Mouse (Mus musculus) kidney, embryonic 16.5 days (tissue): ENCODE measurements around the gene Spock2. TPM values are rescaled to one million over a fixed set of nuclear protein-coding genes. Genes with fewer than 3 reads are reported as not detected.
A peak's percentile ranks its signal among the peaks of the same experiment; 100 is the strongest.

Source experiments
- ATAC-seq: fragments of 200-750 bp; cut with Nextera tagmentation; 2 replicates; pipeline ENCODE4 v1.8.0; 2017; ENCODE audit warnings: moderate TSS enrichment; ENCODE audit not compliant: low FRiP score, low TSS enrichment
- H3K27ac ChIP-seq: fragments of 300-500 bp; sonication (generic); 2 replicates; pipeline ENCODE4 v1.5.1; 2014; ENCODE audit warnings: low read length
- H3K27me3 ChIP-seq: fragments of 300-500 bp; sonication (generic); 2 replicates; pipeline ENCODE4 v1.6.1; 2014; ENCODE audit warnings: low read length, control low read depth, mixed read lengths; ENCODE audit not compliant: insufficient read depth
- H3K36me3 ChIP-seq: fragments of 300-500 bp; sonication (generic); 2 replicates; pipeline ENCODE4 v1.6.1; 2014; ENCODE audit warnings: low read length, control low read depth, mixed read lengths; ENCODE audit not compliant: insufficient read depth
- H3K4me1 ChIP-seq: fragments of 300-500 bp; sonication (generic); 2 replicates; pipeline ENCODE4 v1.6.1; 2014; ENCODE audit warnings: low read length, control low read depth, mixed read lengths; ENCODE audit not compliant: insufficient read depth
- H3K4me2 ChIP-seq: fragments of 300-500 bp; sonication (generic); replicated peaks from 2 replicates; pipeline ENCODE4 v1.6.1; 2014; ENCODE audit warnings: low read depth, low read length
- H3K4me3 ChIP-seq: fragments of 300-500 bp; sonication (generic); 2 replicates; pipeline ENCODE4 v1.5.1; 2014; ENCODE audit warnings: mild to moderate bottlenecking, low read length
- H3K9ac ChIP-seq: fragments of 300-500 bp; sonication (generic); replicated peaks from 2 replicates; pipeline ENCODE4 v1.6.1; 2014; ENCODE audit warnings: low read length
- H3K9me3 ChIP-seq: fragments of 300-500 bp; sonication (generic); 2 replicates; pipeline ENCODE4 v1.6.1; 2016; ENCODE audit warnings: low read length, control low read depth
- WGBS: fragments of 180-500 bp; shearing (Covaris S2); extraction: QIAGEN DNeasy Blood & Tissue Kit; methylation state at CpG from one replicate; pipeline ENCODE4 v1.1.7; 2014; 5-methylcytosine and 5-hydroxymethylcytosine counted together
- polyA plus RNA-seq: library from polyadenylated mRNA; unstranded; fragments of >200 nt; fragmentation: Nextera tagmentation; extraction: Ambion mirVana; gene quantifications from 2 replicates; pipeline ENCODE4 v1.2.1, GENCODE M21; 2015

Spock2 gene
- polyA plus RNA-seq, 1 experiment from 2014 or later, result 47.1 TPM

DNA sequence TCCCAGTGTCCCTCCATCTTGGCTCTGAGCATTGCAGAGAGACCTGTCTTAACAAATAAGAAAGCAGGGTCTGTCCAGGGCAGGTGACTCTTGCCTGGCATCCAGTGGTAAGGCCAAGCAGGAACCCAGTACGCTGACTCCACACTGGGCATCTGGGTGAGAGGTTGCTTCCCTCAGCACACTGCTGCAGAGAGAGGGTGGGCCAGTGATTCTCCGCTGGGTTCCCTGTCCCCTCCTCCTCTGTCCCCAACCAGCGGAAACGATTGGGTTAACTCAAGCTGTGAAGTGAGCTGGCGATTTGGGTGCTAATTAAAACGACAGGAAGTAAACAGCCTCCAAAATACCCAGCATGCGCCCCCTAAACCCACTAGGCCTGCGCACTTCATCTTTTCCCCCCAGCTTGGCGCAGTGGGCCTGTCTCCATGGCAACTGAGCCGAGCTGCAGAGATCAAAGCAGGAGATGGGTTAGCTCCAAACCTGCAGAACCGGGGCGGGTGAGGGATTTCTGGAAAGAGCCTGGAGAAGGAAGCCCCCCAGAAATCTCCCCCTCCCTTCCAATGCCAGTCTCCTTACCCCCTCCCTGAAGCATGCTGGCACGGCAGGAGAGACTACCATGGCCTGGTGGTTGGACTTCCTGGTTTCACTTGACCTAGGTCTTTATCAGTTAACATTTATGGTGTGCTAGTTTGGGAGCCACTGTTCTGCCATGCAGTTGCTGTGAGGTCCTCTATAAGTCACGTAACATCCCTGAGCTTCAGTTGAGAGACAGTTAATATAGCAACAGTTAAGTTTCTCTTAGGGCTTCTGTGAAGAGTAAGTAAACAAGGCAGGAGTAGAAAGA lies 9.5 kb downstream of the Spock2 start:
- Histone ChIP-seq H3K27ac (0 out of 2 replicates have a peak overlapping the region, but pooled peaks have one; percentile 6), H3K27me3 (0 out of 2 replicates have a peak, but pooled peaks cover 1% of the 10 kb centered on the region), H3K9me3 (no peaks in the 10 kb centered on the region), H3K36me3 (no peaks in the 10 kb centered on the region), H3K4me2 (peak overlapping the region; percentile 25; the same call in 1 of the 2 replicates), H3K4me1 (peaks cover 19% of the 10 kb centered on the region), H3K9ac (no peak overlapping the region), H3K4me3 (no peak overlapping the region)
- peak; percentile 33; the same call in 1 of the 2 replicates for ATAC-seq
- WGBS, result 11% methylated on average over 14 of the region's 14 CpGs

DNA sequence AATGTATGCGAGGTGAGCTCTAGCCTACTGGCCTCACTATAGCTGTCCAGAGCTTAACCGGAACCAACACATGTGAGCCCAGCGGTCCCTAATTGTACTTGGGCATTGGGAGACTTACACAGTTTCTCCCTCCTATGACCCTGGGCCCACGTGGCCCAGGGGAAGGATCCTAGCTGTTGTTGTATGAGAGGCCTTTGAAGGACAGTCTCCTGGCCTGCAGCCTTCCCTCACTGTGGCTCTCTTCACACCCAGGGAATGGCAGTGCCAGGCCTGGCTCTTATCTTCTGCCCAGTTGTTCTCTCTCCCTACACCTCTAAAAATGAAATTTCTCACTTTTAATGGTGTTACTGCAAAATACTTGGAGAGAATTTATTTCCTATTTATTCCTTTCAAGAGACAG lies 11.0 kb downstream of the Spock2 start:
- H3K36me3 ChIP-seq, result no peaks in the 10 kb centered on the region
- WGBS, result 43% methylated on average over 4 of the region's 4 CpGs
- no peak overlapping the region for H3K4me3 ChIP-seq
- peaks cover 19% of the 10 kb centered on the region for H3K4me1 ChIP-seq
- no peaks in the 10 kb centered on the region for H3K27me3 ChIP-seq
- H3K9ac ChIP-seq, result no peak overlapping the region
- no peaks in the 10 kb centered on the region for H3K9me3 ChIP-seq
- H3K4me2 ChIP-seq, result no peak overlapping the region
- H3K27ac ChIP-seq, result no peak overlapping the region
- no peak for ATAC-seq

DNA sequence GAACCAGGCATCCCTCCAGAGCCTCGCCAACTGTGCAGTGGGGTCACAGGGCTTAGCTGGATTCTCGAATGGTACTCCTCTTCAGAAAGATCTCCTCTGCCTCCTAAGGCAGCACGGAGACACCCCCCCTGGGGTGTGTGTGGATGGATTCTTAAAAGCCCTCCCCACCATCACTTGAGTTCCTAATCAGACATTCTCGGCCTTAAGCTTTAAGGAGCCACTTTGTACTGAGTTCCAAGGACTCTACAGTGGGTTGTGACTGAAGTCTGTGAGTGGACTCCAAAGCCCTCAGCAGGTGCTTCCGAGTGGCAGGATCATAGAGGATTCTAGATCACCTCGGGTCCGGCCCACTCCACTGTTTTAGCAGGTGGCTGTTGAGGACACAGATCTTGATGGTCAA lies 12.4 kb downstream of the Spock2 start:
- ATAC-seq, result peak; percentile 2; the same call in 1 of the 2 replicates
- 65% methylated on average over 7 of the region's 7 CpGs for WGBS

DNA sequence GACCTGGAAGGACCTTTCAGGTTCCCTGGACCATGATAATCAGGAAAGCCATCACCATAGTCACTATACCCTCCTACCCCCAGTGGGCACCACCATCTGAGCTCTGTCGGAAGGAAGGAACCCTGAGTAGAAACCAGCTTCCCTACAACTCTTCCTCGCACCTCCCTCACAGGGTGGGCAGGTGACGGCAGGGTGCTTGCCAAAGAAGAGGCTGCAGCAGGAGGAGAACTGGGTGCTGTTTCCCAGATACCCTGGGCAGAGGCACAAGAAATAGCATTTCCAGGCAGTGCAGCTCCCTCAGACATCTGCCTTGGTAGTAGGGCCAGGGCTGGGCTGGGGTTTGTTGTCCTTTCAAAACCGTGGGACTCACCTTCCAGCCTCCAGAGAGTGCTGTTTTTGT lies 14.6 kb downstream of the Spock2 start:
- H3K27ac ChIP-seq, result no peak overlapping the region
- H3K4me3 ChIP-seq, result no peak overlapping the region
- peaks cover 16% of the 10 kb centered on the region for H3K4me1 ChIP-seq
- H3K36me3 ChIP-seq, result no peaks in the 10 kb centered on the region
- no peak overlapping the region for H3K4me2 ChIP-seq
- H3K27me3 ChIP-seq, result no peaks in the 10 kb centered on the region
- H3K9me3 ChIP-seq, result no peaks in the 10 kb centered on the region
- no peak overlapping the region for H3K9ac ChIP-seq
- 79% methylated on average over 4 of the region's 4 CpGs for WGBS
- no peak for ATAC-seq

More for the DNA sequence above, 12.4 kb downstream of the Spock2 start:
- no peaks in the 10 kb centered on the region for H3K27me3 ChIP-seq
- H3K9me3 ChIP-seq, result no peaks in the 10 kb centered on the region
- no peaks in the 10 kb centered on the region for H3K36me3 ChIP-seq
- no peak overlapping the region for H3K4me2 ChIP-seq
- H3K4me3 ChIP-seq, result no peak overlapping the region
- peaks cover 19% of the 10 kb centered on the region for H3K4me1 ChIP-seq
- no peak overlapping the region for H3K27ac ChIP-seq
- no peak overlapping the region for H3K9ac ChIP-seq

DNA sequence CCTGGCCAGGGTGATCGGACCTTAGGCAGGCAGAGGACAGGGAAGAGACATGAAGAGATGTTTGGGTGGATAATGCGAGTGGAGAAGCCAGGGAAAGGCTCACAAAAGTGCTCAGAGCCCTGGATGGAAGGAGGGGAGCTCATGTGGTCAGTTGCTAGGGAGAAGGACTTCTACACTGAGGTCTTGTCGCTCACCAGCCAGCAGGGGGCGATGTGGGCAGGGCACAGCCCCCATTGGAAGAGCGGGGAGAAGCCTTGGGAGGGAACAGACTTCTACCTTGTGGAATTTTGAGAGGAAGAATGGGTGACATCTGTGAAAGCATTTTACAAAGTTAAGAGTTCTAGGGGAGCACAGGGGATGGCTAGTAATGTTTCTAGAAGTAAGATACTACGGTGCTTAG lies 18.1 kb downstream of the Spock2 start:
- Histone ChIP-seq H3K9me3 (no peaks in the 10 kb centered on the region), H3K4me1 (no peaks in the 10 kb centered on the region), H3K36me3 (no peaks in the 10 kb centered on the region), H3K9ac (no peak overlapping the region), H3K27me3 (no peaks in the 10 kb centered on the region), H3K27ac (no peak overlapping the region), H3K4me2 (no peak overlapping the region), H3K4me3 (no peak overlapping the region)
- no peak for ATAC-seq
- WGBS, result 72% methylated on average over 6 of the region's 6 CpGs

DNA sequence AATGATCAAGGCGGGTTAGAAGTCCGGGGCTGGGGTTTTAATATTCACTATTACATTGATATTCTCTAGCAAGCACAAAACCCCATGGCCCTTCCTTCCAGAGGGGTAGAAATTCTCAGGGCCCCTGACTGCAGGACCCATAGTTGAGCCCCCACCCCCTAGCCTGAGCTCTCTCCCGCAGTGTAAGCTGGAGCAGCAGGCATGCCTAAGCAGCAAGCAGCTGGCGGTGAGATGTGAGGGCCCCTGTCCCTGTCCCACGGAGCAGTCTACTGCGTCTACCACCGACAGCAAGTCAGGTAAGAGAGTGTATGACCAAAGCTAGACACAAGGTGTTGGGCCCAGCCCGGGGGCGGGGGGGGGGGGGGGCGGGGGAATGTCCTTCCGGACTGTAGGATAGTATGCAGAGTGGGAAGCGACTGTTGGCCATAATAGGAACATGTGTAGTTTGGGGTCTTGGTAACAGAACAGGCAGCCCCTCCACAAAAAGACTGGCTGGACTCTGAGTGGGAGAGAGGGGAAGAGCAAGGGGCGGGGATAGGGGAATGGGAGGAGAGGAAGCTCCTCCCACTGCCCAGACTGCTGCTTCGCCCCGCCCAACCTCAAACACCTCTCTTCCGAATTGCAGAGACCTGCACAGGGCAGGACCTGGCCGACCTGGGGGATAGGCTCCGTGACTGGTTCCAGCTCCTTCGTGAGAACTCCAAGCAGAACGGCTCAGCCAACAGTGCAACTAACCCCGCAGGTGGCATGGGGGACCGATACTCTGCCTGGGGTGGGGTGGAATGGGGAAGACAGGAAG lies 19.7 kb downstream of the Spock2 start:
- Histone ChIP-seq H3K9me3 (no peaks in the 10 kb centered on the region), H3K27me3 (no peaks in the 10 kb centered on the region), H3K27ac (no peak overlapping the region), H3K4me3 (no peak overlapping the region), H3K36me3 (no peaks in the 10 kb centered on the region), H3K9ac (no peak overlapping the region), H3K4me1 (no peaks in the 10 kb centered on the region), H3K4me2 (peak overlapping the region; percentile 29)
- ATAC-seq, result peak; percentile 62
- 40% methylated on average over 18 of the region's 22 CpGs for WGBS

DNA sequence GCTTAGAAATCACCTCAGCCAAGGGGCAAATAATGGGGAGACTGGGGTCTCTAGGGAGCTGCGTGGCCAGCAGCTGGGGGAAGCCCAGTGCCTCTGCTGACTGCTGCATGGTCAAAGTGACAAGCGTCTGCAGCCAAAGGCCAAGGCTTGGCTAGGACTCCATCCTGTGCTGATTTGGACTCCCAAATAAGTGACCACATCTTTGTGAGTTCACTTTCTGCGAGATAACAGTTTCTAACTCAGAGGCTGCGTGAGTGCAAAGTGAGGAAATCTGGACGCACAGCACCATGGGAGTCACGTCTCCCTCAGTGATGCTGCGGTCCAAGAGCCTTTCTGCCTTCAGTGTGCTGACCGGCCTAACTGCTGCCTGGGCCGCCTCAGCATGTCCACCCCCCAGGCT lies 22.3 kb downstream of the Spock2 start:
- Histone ChIP-seq H3K4me3 (no peak overlapping the region), H3K9ac (no peak overlapping the region), H3K4me1 (no peaks in the 10 kb centered on the region), H3K27me3 (no peaks in the 10 kb centered on the region), H3K9me3 (no peaks in the 10 kb centered on the region), H3K4me2 (no peak overlapping the region), H3K27ac (no peak overlapping the region), H3K36me3 (no peaks in the 10 kb centered on the region)
- 85% methylated on average over 9 of the region's 9 CpGs for WGBS
- ATAC-seq, result no peak

DNA sequence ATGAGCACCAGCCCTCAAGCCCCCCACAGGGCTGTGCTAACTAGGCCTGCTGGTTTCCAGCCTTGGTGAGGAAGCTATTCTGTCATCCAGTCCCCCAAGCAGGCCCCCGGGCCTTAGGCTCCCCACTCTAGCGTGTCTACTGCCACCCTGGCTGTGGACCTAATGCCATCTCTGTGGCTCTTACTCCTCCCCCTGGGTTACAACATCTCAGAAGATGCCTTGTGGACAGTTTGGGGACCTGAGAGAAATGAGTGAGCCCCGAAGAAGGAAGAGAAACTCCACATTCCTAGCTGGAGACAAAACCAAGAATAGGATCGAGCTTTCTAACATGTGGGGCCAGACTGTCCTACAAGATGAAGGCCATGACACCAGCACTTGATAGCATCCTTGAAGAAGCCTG lies 24.5 kb downstream of the Spock2 start:
- Histone ChIP-seq H3K9ac (no peak overlapping the region), H3K4me1 (peaks cover 7% of the 10 kb centered on the region), H3K4me2 (no peak overlapping the region), H3K27me3 (no peaks in the 10 kb centered on the region), H3K4me3 (no peak overlapping the region), H3K27ac (no peak overlapping the region), H3K9me3 (no peaks in the 10 kb centered on the region), H3K36me3 (no peaks in the 10 kb centered on the region)
- no peak for ATAC-seq
- WGBS, result 83% methylated on average over 4 of the region's 4 CpGs

DNA sequence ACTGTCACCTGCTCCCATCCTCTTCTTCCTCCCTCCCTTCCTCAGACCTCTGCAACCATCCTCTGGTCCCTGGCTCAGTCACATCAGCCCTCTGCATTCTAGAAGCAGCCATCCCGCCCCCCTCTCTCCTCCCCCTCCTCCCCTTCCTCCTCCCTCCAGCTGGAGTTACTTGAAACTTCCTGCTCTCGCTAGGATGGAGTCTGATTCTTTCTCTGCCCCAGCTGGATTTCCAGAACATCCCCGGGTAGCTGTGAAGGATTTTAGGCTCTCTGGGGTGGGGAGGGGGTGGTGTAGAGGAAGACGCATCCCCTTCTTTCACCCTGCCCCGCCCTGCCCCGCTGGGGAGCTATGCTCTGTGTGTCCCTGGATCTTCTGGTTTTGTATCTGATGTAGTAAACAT lies 27.5 kb downstream of the Spock2 start:
- 25% methylated on average over 6 of the region's 6 CpGs for whole genome bisulfite sequencing
- no peak overlapping the region for H3K4me2 ChIP-seq
- no peak overlapping the region for H3K9ac ChIP-seq
- H3K9me3 ChIP-seq, result no peaks in the 10 kb centered on the region
- peaks cover 7% of the 10 kb centered on the region for H3K4me1 ChIP-seq
- no peaks in the 10 kb centered on the region for H3K27me3 ChIP-seq
- ATAC-seq, result peak; percentile 20; the same call in 1 of the 2 replicates
- H3K36me3 ChIP-seq, result no peaks in the 10 kb centered on the region
- H3K27ac ChIP-seq, result no peak overlapping the region
- H3K4me3 ChIP-seq, result no peak overlapping the region

DNA sequence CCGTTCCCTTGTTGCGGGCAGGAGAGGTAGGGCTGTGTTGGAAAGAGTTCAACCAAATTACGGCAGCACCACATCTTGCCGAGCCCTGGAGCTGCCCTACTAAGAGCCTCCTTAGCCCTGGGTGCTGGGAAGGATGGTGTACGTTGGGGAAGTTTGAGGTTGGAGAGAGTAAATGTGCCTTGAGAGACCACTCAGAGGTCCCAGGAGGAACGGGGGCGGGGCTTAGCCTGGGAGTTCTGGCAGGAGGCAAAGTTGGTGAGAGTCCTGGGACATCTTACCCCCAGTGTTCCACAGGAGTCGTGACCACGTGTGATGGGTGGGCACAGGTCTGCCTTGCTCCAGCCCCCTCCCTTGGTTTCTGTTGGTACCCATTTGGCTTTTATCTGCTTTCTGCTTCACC lies 28.2 kb downstream of the Spock2 start:
- H3K27me3 ChIP-seq, result no peaks in the 10 kb centered on the region
- no peak overlapping the region for H3K9ac ChIP-seq
- H3K4me2 ChIP-seq, result no peak overlapping the region
- ATAC-seq, result no peak
- no peaks in the 10 kb centered on the region for H3K9me3 ChIP-seq
- no peak overlapping the region for H3K4me3 ChIP-seq
- no peaks in the 10 kb centered on the region for H3K36me3 ChIP-seq
- peaks cover 7% of the 10 kb centered on the region for H3K4me1 ChIP-seq
- 61% methylated on average over 9 of the region's 9 CpGs for WGBS
- no peak overlapping the region for H3K27ac ChIP-seq
